Mouse (Mus musculus) frontal cortex, postnatal 10 days (tissue): ENCODE measurements at regions not wholly inside any gene's neighbourhood (a gene's known extent, or its start where the extent isn't known, plus 50 kb on each side); places are given as distances from the start of the nearest gene placed in this dataset.

ENCODE experiments used
- DNase-seq, 2 experiments: peaks; one replicate each; pipeline ENCODE4 v3.0.0; 2022; ENCODE audit warnings: low spot score in 2 of 2, mixed read lengths in 1 of 2

GRCm38 (mm10) chr12:9430656-9431055 lies 139.3 kb upstream of the Osr1 start:
- no peak for DNase-seq

GRCm38 (mm10) chr12:9438575-9439161 lies 131.2 kb upstream of the Osr1 start:
- no peak for DNase-seq

GRCm38 (mm10) chr12:9450620-9451019 lies 119.3 kb upstream of the Osr1 start:
- DNase-seq: no peak

GRCm38 (mm10) chr12:9460193-9460592 lies 109.7 kb upstream of the Osr1 start:
- no peak for DNase-seq

- DNase-seq: no peak
Measured at GRCm38 (mm10) chr12:9469655-9470470, 100.1 kb upstream of the Osr1 start.

- no peak for DNase-seq
Measured at GRCm38 (mm10) chr12:9475836-9476235, 94.1 kb upstream of the Osr1 start.

GRCm38 (mm10) chr12:9478201-9478600 lies 91.7 kb upstream of the Osr1 start:
- DNase-seq: no peak

GRCm38 (mm10) chr12:9487674-9488413 lies 82.1 kb upstream of the Osr1 start:
- DNase-seq: no peak

GRCm38 (mm10) chr12:9513926-9514325 lies 56.0 kb upstream of the Osr1 start:
- no peak for DNase-seq

GRCm38 (mm10) chr12:9518782-9519181 lies 51.1 kb upstream of the Osr1 start:
- no peak for DNase-seq

GRCm38 (mm10) chr12:9519346-9519745 lies 50.6 kb upstream of the Osr1 start:
- DNase-seq: no peak
